Mouse (Mus musculus) cortical plate, adult 2 months (tissue): ENCODE data around the gene Usp22. TPM values are rescaled to one million over a fixed set of nuclear protein-coding genes. Genes with fewer than 3 reads are reported as not detected.

Experiments used
- H3K27ac ChIP-seq: fragments of 200-500 bp; 2 replicates; pipeline ENCODE4 v1.5.1; 2012; ENCODE audit warnings: low read length, control low read depth, inconsistent platforms; ENCODE audit not compliant: insufficient read depth
- H3K4me1 ChIP-seq: fragments of 200-500 bp; 2 replicates; pipeline ENCODE4 v1.6.1; 2011; ENCODE audit warnings: low read length; ENCODE audit not compliant: control insufficient read depth, insufficient read depth
- H3K4me3 ChIP-seq: fragments of 200-500 bp; 2 replicates; pipeline ENCODE4 v1.5.1; 2011; ENCODE audit warnings: mild to moderate bottlenecking, low read length, control low read depth; ENCODE audit not compliant: insufficient read depth
- CTCF ChIP-seq: fragments of 200-500 bp; IDR thresholded peaks from 2 replicates; pipeline ENCODE4 v1.5.1; 2011; ENCODE audit warnings: mild to moderate bottlenecking, control low read depth, low read length; ENCODE audit not compliant: insufficient read depth; ENCODE audit errors: extremely low read depth
- POLR2A ChIP-seq: fragments of 200-500 bp; IDR thresholded peaks from 2 replicates; pipeline ENCODE4 v1.6.1; 2011; ENCODE audit warnings: mild to moderate bottlenecking, low read length, control low read depth; ENCODE audit not compliant: insufficient read depth; ENCODE audit errors: extremely low read depth
- polyA plus RNA-seq: library from polyadenylated mRNA; depleted of rRNA; stranded (reverse); fragments of >200 nt; gene quantifications from 2 replicates; pipeline ENCODE4 v1.2.3, GENCODE M21; 2012; rRNA removed

The Usp22 gene
- polyA plus RNA-seq, result 152 and 154 TPM in 2 replicates

- H3K4me3 ChIP-seq, result peak within 1 kb of the TSS; percentile 100
- peak within 1 kb of the TSS; percentile 99 for H3K27ac ChIP-seq
- peaks cover 7% of the 10 kb centered on the region for H3K4me1 ChIP-seq
- TF ChIP-seq POLR2A (peak; percentile 97), CTCF (no peak)
These were observed at the start of gene Usp22 for GRCm38 (mm10) chr11:61174821-61175658. TSS of gene Usp22 (minus strand) at chr11:61175055.

GRCm38 (mm10) chr11:61224234-61224744 lies 49.4 kb upstream of the Usp22 start:
- no peak for TF ChIP-seq CTCF
- TF ChIP-seq POLR2A, result no peak
- H3K4me3 ChIP-seq, result no peak overlapping the region
- H3K27ac ChIP-seq, result no peak overlapping the region
- H3K4me1 ChIP-seq, result peaks cover 1% of the 10 kb centered on the region; the same call in 1 of the 2 replicates

- TF ChIP-seq POLR2A (no peak), CTCF (no peak)
These were observed 48.3 kb upstream of the Usp22 start for GRCm38 (mm10) chr11:61222971-61223745.

GRCm38 (mm10) chr11:61222007-61222406 lies 47.2 kb upstream of the Usp22 start:
- Histone ChIP-seq H3K4me1 (no peaks in the 10 kb centered on the region; the same call in 1 of the 2 replicates), H3K4me3 (no peak overlapping the region), H3K27ac (no peak overlapping the region)
- TF ChIP-seq CTCF (no peak), POLR2A (no peak)

More at GRCm38 (mm10) chr11:61222971-61223745, 48.3 kb upstream of the Usp22 start:
- Histone ChIP-seq H3K27ac (no peak overlapping the region), H3K4me1 (peaks cover 1% of the 10 kb centered on the region; the same call in 1 of the 2 replicates), H3K4me3 (no peak overlapping the region)

GRCm38 (mm10) chr11:61220156-61220881 lies 45.5 kb upstream of the Usp22 start:
- no peaks in the 10 kb centered on the region; the same call in 1 of the 2 replicates for H3K4me1 ChIP-seq
- H3K4me3 ChIP-seq, result no peak overlapping the region
- no peak overlapping the region for H3K27ac ChIP-seq
- TF ChIP-seq CTCF (no peak), POLR2A (no peak)

GRCm38 (mm10) chr11:61215936-61216335 lies 41.1 kb upstream of the Usp22 start:
- TF ChIP-seq POLR2A (no peak), CTCF (no peak)
- Histone ChIP-seq H3K27ac (no peak overlapping the region), H3K4me1 (no peaks in the 10 kb centered on the region; the same call in 1 of the 2 replicates), H3K4me3 (no peak overlapping the region)

- no peak overlapping the region for H3K4me3 ChIP-seq
- H3K27ac ChIP-seq, result no peak overlapping the region
- TF ChIP-seq POLR2A, result no peak
- no peak for TF ChIP-seq CTCF
- H3K4me1 ChIP-seq, result no peaks in the 10 kb centered on the region; the same call in 1 of the 2 replicates
These were observed 37.2 kb upstream of the Usp22 start for GRCm38 (mm10) chr11:61212102-61212501.

GRCm38 (mm10) chr11:61208316-61208715 lies 33.5 kb upstream of the Usp22 start:
- no peaks in the 10 kb centered on the region for H3K4me1 ChIP-seq
- H3K27ac ChIP-seq, result no peak overlapping the region
- no peak overlapping the region for H3K4me3 ChIP-seq
- TF ChIP-seq POLR2A (no peak), CTCF (no peak)
